Mouse (Mus musculus) brain, embryonic 18.5 days (tissue): ENCODE results near the gene Kdr.
"Not testable (repeated sequence)": the region's sequence is repeated elsewhere in the genome, so short reads cannot be mapped to it uniquely, and the experiment has no call there.

Source experiments
- DNase-seq: peaks from one replicate; pipeline ENCODE4 v3.0.0-alpha.2; 2012; ENCODE audit warnings: low read depth, low spot score

Kdr gene

GRCm38 (mm10) chr5:75959809-75960208, 18.4 kb downstream of the Kdr start:
- no peak for DNase-seq

GRCm38 (mm10) chr5:75956526-75956925, 21.7 kb downstream of the Kdr start:
- DNase-seq: no peak

GRCm38 (mm10) chr5:75955876-75956275, 22.4 kb downstream of the Kdr start:
- DNase-seq: no peak

GRCm38 (mm10) chr5:75954778-75955330, 23.4 kb downstream of the Kdr start:
- DNase-seq: no peak

GRCm38 (mm10) chr5:75954218-75954617, 24.0 kb downstream of the Kdr start:
- no peak for DNase-seq

- DNase-seq: no peak
Observed at GRCm38 (mm10) chr5:75952131-75952795, 26.0 kb downstream of the Kdr start.

- DNase-seq: no peak
Observed at GRCm38 (mm10) chr5:75950866-75951265, 27.4 kb downstream of the Kdr start.

GRCm38 (mm10) chr5:75945394-75945793, 32.9 kb downstream of the Kdr start:
- DNase-seq: no peak

GRCm38 (mm10) chr5:75943301-75943700, 35.0 kb downstream of the Kdr start:
- no peak for DNase-seq

GRCm38 (mm10) chr5:75941775-75942580, 36.3 kb downstream of the Kdr start:
- no peak for DNase-seq

- no peak for DNase-seq
Observed at GRCm38 (mm10) chr5:75939144-75939732, 39.0 kb downstream of the Kdr start.

- no peak for DNase-seq
Observed at GRCm38 (mm10) chr5:75938012-75938411, 40.2 kb downstream of the Kdr start.

GRCm38 (mm10) chr5:75936223-75936622, 42.0 kb downstream of the Kdr start:
- DNase-seq: no peak

- DNase-seq: no peak
Observed at GRCm38 (mm10) chr5:75935225-75935624, 43.0 kb downstream of the Kdr start.

- no peak for DNase-seq
Observed at GRCm38 (mm10) chr5:75934201-75934600, 44.1 kb downstream of the Kdr start.

GRCm38 (mm10) chr5:75933521-75934044, 44.7 kb downstream of the Kdr start:
- DNase-seq: no peak

GRCm38 (mm10) chr5:75931458-75931857, 46.8 kb downstream of the Kdr start:
- not testable (repeated sequence) for DNase-seq

- DNase-seq: no peak
Observed at GRCm38 (mm10) chr5:75929960-75930359, 48.3 kb downstream of the Kdr start.

- DNase-seq: no peak
Observed at GRCm38 (mm10) chr5:75922677-75923076, 55.6 kb downstream of the Kdr start.

GRCm38 (mm10) chr5:75921730-75922387, 56.4 kb downstream of the Kdr start:
- no peak for DNase-seq

GRCm38 (mm10) chr5:75919601-75920000, 58.7 kb downstream of the Kdr start:
- no peak for DNase-seq

GRCm38 (mm10) chr5:75918139-75918538, 60.1 kb downstream of the Kdr start:
- DNase-seq: no peak
